Mouse (Mus musculus) hindbrain, embryonic 13.5 days (tissue): ENCODE measurements around the gene Zc3h7a. TPM values are rescaled to one million over a fixed set of nuclear protein-coding genes. Genes with fewer than 3 reads are reported as not detected.

Source experiments
- ATAC-seq: fragments of 200-750 bp; cut with Nextera tagmentation; 2 replicates; pipeline ENCODE4 v1.8.0; 2017; ENCODE audit warnings: moderate TSS enrichment; ENCODE audit not compliant: low FRiP score
- H3K27ac ChIP-seq: fragments of 300-500 bp; sonication (generic); 2 replicates; pipeline ENCODE4 v1.5.1; 2015; ENCODE audit warnings: inconsistent platforms, mild to moderate bottlenecking, moderate library complexity
- H3K27me3 ChIP-seq: fragments of 300-500 bp; sonication (generic); 2 replicates; pipeline ENCODE4 v1.6.1; 2015; ENCODE audit warnings: mild to moderate bottlenecking, inconsistent platforms
- H3K36me3 ChIP-seq: fragments of 300-500 bp; sonication (generic); 2 replicates; pipeline ENCODE4 v1.6.1; 2015; ENCODE audit warnings: mild to moderate bottlenecking, inconsistent platforms
- H3K4me1 ChIP-seq: fragments of 300-500 bp; sonication (generic); replicated peaks from 2 replicates; pipeline ENCODE4 v1.6.1; 2015; ENCODE audit warnings: inconsistent platforms
- H3K4me2 ChIP-seq: fragments of 300-500 bp; sonication (generic); 2 replicates; pipeline ENCODE4 v1.6.1; 2015; ENCODE audit warnings: inconsistent platforms, mild to moderate bottlenecking, moderate library complexity
- H3K4me3 ChIP-seq: fragments of 300-500 bp; sonication (generic); 2 replicates; pipeline ENCODE4 v1.5.1; 2015; ENCODE audit warnings: mild to moderate bottlenecking, inconsistent platforms
- H3K9ac ChIP-seq: fragments of 300-500 bp; sonication (generic); 2 replicates; pipeline ENCODE4 v1.6.1; 2015; ENCODE audit warnings: mild to moderate bottlenecking, inconsistent platforms
- H3K9me3 ChIP-seq: fragments of 300-500 bp; sonication (generic); 2 replicates; pipeline ENCODE4 v1.6.1; 2016; ENCODE audit warnings: inconsistent platforms
- WGBS: fragments of 180-500 bp; shearing (Covaris S2); methylation state at CpG from one replicate; pipeline ENCODE4 v1.1.7; 2015; 5-methylcytosine and 5-hydroxymethylcytosine counted together
- polyA plus RNA-seq: library from polyadenylated mRNA; unstranded; fragments of >200 nt; fragmentation: Nextera tagmentation; extraction: Ambion mirVana; gene quantifications from 2 replicates; pipeline ENCODE4 v1.2.1, GENCODE M21; 2015

Zc3h7a gene
- polyA plus RNA-seq, 1 experiment from 2014 or later: 77.1 TPM

DNA sequence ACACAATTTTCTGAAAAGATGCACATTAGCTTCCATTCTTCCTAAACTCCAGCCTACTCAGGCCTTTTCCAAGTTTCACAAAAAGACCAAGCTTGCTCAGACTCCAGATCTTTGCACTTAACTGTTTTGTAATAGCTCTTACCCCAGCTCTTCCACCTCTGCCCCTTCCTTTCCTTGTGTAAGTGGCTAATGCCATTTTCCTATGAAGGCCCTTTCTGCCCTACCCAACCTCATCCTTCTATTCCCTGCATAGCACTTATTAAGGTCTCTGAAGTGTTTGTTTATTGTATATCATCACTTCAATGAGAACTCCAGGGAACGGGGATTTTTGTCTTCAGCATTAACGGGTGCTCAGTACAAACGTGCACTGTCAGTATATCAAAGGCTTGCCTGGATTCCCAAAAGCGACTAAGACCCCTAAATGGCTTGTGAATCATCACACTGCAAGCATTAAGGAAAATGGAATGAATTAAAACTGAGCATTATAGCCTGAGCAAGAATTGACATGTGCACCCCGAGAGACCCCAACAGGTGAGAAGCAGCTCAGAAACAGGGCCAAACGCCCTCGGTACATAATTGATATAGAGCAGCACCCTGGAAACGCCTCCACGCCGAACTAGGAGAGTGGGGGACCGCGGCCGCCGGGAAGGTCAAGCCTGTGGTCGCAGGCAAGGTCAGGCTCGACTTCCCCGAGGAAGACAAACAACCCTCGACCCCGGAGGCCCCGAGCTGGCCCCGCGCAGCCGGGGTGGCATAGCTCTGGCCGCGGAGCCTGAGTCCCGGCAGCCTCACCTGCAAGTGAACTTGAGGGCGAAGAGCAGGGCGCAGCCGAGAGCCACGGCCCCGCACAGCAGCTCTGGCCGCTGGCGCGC, 42.5 kb downstream of the Zc3h7a start:
- no peak; the same call in 1 of the 2 replicates for ATAC-seq

DNA sequence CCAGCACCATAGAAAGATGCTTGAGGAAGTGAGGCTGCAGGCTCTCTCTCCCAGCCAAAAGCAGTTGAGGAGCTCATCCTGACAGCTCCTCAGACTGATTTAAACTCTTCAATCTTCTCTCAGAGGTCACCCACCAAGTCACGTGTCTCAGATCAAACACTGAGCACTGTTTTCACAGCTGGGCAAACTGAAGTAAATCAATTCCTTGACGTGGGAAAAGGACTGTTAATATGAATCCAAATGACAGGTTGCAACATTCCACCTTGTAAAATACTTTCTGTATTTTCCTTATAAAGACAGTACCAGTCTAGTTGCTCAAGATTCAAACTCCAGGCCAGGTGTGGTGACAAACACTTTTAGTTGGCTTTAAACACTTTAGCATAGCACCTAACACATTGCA, 43.4 kb downstream of the Zc3h7a start:
- Histone ChIP-seq H3K4me2 (peak overlapping the region; percentile 65), H3K4me3 (peak overlapping the region; percentile 98), H3K27ac (no peak overlapping the region), H3K36me3 (peaks cover 18% of the 10 kb centered on the region), H3K9ac (peak overlapping the region; percentile 96), H3K9me3 (no peaks in the 10 kb centered on the region), H3K4me1 (peaks cover 35% of the 10 kb centered on the region), H3K27me3 (no peaks in the 10 kb centered on the region)
- WGBS: 21% methylated on average over 2 of the region's 2 CpGs
- no peak for ATAC-seq

More for the DNA sequence above, 42.5 kb downstream of the Zc3h7a start:
- Histone ChIP-seq H3K9ac (peak overlapping the region; percentile 96), H3K4me1 (peaks cover 35% of the 10 kb centered on the region), H3K27ac (peak overlapping the region; percentile 92), H3K4me2 (peak overlapping the region; percentile 65), H3K4me3 (peak overlapping the region; percentile 98), H3K27me3 (no peaks in the 10 kb centered on the region), H3K9me3 (no peaks in the 10 kb centered on the region), H3K36me3 (peaks cover 17% of the 10 kb centered on the region)
- under 1% methylated on average over 31 of the region's 34 CpGs for WGBS

DNA sequence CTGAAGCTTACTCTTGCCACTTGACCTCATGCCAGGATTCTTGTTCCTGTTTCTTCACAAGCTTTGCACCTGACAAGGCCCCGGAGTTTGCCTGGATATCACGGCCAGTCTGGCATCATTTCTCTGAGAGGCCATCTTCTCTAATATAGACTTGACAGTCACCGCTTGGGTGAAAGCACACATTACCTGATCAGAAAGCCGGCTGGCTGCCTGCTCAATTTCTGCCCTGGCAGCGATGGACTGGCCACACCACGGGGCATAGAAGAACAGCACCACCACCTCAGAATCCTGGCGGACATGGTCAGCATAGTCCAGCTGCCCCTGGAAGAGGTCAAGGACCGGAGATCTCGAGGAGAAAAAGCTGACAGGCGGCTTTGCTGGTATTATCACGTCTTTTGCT, 47.9 kb downstream of the Zc3h7a start:
- ATAC-seq: no peak
- Histone ChIP-seq H3K27ac (no peak overlapping the region), H3K4me1 (peaks cover 24% of the 10 kb centered on the region), H3K9me3 (no peaks in the 10 kb centered on the region), H3K27me3 (no peaks in the 10 kb centered on the region), H3K4me2 (no peak overlapping the region), H3K9ac (no peak overlapping the region), H3K4me3 (no peak overlapping the region), H3K36me3 (peaks cover 32% of the 10 kb centered on the region)
- WGBS: 91% methylated on average over 11 of the region's 11 CpGs

DNA sequence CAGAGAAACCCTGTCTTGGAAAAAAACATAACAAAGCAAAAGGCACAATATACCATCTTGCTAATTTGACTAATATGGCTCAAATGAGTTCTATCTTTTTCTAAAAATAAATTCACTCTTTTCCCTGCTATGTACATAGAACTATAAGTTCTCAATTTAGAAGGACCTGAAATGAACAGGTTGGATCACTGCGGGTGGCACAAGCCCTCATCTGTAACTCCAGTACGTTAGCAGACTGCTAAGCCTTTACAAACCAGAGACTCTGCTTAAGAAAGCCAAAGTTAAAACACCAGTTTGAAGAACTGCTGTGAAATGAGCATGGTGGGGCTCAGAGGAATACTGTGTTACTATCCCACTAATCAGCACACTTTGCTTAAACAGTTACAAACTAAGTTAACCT, 50.8 kb downstream of the Zc3h7a start:
- H3K27me3 ChIP-seq: no peaks in the 10 kb centered on the region
- no peak overlapping the region for H3K9ac ChIP-seq
- peaks cover 50% of the 10 kb centered on the region for H3K36me3 ChIP-seq
- no peak overlapping the region for H3K27ac ChIP-seq
- 99% methylated on average over 2 of the region's 2 CpGs for WGBS
- H3K4me2 ChIP-seq: no peak overlapping the region
- no peak overlapping the region for H3K4me3 ChIP-seq
- no peaks in the 10 kb centered on the region for H3K9me3 ChIP-seq
- H3K4me1 ChIP-seq: no peaks in the 10 kb centered on the region
- ATAC-seq: no peak

DNA sequence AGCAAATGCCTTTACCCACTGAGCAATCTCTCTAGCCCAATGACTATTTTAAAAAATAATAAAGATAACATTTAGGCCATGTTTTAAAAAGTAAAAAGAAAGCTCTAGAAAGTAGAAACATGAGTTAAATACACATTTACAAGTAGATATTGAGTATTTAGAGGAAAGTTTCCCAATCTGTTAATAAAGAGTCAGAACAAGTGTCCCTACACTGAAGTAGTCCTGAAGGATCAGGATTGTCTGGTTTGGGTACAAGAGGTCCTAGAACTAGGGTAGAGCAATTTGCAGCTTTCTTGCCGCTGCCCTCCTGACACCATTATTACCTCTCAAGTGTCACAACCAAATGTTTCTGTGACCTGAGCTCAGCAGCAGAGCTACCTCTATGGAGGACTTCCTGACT, 52.1 kb downstream of the Zc3h7a start:
- Histone ChIP-seq H3K36me3 (peaks cover 62% of the 10 kb centered on the region), H3K9me3 (no peaks in the 10 kb centered on the region), H3K4me1 (no peaks in the 10 kb centered on the region), H3K9ac (no peak overlapping the region), H3K27ac (no peak overlapping the region), H3K4me2 (no peak overlapping the region), H3K4me3 (no peak overlapping the region), H3K27me3 (no peaks in the 10 kb centered on the region)
- WGBS: 100% methylated on average over 1 of the region's 1 CpGs
- no peak for ATAC-seq

DNA sequence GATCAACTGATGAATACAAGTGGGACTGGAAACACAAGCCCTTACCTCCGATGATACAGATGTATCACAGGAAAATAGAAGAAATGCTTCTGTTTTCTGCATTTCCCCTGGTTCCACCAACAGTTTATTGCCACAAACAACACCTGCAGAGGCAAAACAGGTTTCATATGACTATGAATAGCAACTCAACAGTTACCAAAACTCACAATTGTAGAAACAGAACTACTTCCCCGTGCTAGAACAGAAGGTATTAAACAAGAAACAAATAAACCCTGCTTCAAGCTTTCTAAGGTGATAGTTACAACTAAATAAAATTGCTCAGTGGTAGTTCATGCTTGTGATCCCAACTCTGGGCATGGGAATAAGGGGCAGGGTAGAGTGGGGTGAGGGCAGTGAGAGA, 53.6 kb downstream of the Zc3h7a start:
- H3K9me3 ChIP-seq: no peaks in the 10 kb centered on the region
- WGBS: 95% methylated on average over 2 of the region's 2 CpGs
- H3K27me3 ChIP-seq: no peaks in the 10 kb centered on the region
- H3K4me3 ChIP-seq: no peak overlapping the region
- H3K9ac ChIP-seq: no peak overlapping the region
- no peak overlapping the region for H3K27ac ChIP-seq
- H3K4me2 ChIP-seq: no peak overlapping the region
- no peaks in the 10 kb centered on the region for H3K4me1 ChIP-seq
- no peak for ATAC-seq
- H3K36me3 ChIP-seq: peaks cover 63% of the 10 kb centered on the region

DNA sequence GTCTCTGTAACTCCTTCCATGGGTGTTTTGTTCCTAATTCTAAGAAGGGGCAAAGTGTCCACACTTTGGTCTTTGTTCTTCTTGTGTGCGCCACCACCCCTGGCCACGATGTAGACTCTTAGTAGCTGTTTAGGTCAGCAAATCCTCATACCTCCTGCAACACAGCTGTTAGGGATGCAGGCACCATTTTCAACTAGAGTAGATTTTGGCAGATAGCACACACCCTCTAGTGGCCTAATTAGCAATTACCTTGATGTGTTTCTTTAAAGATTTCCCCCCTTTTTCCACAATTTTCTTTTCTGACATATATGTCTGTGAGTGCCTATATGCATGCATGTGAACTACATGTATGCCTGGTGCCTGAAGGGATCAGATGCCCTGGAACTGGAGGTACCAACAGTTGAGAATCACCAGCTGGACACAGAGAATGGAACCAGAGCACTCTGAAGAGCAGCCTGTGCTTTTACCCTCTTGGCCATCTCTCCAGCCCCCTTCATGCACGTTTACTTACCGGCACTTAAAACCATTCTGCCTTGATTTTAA, 66.9 kb downstream of the Zc3h7a start:
- Histone ChIP-seq H3K9ac (no peak overlapping the region), H3K4me1 (no peaks in the 10 kb centered on the region), H3K27me3 (no peaks in the 10 kb centered on the region), H3K27ac (no peak overlapping the region), H3K4me3 (no peak overlapping the region), H3K4me2 (no peak overlapping the region), H3K9me3 (no peaks in the 10 kb centered on the region), H3K36me3 (peaks cover 15% of the 10 kb centered on the region)
- 72% methylated on average over 4 of the region's 4 CpGs for WGBS
- no peak for ATAC-seq

DNA sequence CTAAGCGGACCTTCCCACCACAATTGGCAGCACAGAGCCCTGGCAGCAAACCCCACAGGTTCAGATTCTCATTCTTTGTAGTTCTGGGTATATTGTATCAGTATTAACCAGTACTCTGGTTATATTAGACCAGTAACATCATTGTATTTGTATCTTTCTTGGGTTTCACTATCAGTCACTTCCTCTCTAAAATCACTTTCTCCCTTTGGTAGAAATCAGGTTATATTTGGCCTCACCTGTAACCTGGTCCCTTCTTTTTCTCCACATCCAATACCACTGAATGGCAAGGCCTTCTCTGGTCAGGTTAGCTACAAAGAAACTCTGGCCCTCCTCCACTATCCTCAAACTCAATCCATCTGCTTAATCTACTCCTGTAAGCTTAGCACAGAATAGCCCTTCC, 71.3 kb downstream of the Zc3h7a start:
- Histone ChIP-seq H3K27ac (no peak overlapping the region), H3K4me3 (no peak overlapping the region), H3K4me1 (no peaks in the 10 kb centered on the region), H3K9ac (no peak overlapping the region), H3K36me3 (peaks cover 25% of the 10 kb centered on the region), H3K9me3 (no peaks in the 10 kb centered on the region), H3K27me3 (no peaks in the 10 kb centered on the region), H3K4me2 (no peak overlapping the region)
- 81% methylated on average over 1 of the region's 1 CpGs for WGBS
- ATAC-seq: no peak

DNA sequence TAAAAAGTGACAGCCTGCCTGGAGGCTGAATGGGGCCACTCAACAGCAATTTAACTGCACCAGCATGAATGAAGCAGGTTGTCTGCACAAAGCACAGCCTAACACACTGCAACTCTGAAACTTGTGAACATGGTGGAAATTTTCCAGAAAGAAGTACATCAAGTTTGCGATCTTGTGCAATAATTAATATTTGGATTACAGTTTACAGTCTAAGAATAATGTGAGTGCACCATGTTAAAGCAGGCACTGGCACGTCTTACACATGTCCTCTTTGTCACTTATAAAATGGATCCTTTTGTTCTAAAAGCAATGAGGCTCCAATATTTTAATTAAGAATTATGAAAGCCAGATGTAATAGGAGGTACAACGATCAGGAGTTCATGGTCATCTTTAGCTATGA, 78.9 kb downstream of the Zc3h7a start:
- Histone ChIP-seq H3K4me3 (no peak overlapping the region), H3K4me2 (no peak overlapping the region), H3K9me3 (no peaks in the 10 kb centered on the region), H3K36me3 (peaks cover 17% of the 10 kb centered on the region), H3K4me1 (no peaks in the 10 kb centered on the region), H3K27ac (no peak overlapping the region), H3K27me3 (no peaks in the 10 kb centered on the region), H3K9ac (no peak overlapping the region)
- no peak for ATAC-seq
- 91% methylated on average over 3 of the region's 3 CpGs for WGBS

DNA sequence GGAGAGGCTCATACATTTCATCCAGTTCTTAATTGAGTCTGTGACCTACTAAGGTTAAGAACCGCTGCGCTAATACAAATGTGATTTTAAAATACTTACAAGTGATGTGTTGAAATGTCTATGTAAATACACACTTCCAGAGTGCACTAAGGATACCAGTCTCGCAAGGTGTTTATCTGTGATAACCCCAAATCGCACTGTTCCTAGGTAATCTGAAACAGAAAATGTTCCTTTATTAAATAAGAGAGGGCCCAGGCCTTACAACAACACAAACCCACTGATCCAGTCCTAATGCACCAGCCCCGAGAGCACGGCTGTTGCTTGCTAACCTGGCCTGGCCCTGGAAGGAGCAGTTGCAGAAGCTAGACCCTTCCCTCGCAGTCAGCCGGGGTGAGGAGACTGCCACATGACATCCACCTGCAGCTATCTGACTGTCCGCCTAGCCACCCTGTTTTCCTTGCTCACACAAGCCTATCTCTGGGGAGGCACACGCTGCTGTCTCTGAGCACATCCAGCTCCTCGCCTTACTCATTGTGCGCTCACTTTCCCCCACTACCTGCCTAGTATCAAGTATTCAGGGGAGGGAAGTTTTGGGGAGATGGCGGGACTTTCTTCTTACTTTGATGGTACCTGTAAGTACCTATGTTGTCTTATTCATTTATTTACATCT, 82.3 kb downstream of the Zc3h7a start:
- ATAC-seq: no peak
- Histone ChIP-seq H3K27ac (no peak overlapping the region), H3K36me3 (peaks cover 42% of the 10 kb centered on the region), H3K4me2 (no peak overlapping the region), H3K9ac (no peak overlapping the region), H3K4me1 (no peaks in the 10 kb centered on the region), H3K4me3 (no peak overlapping the region), H3K9me3 (no peaks in the 10 kb centered on the region), H3K27me3 (no peaks in the 10 kb centered on the region)
- WGBS: 90% methylated on average over 13 of the region's 13 CpGs

DNA sequence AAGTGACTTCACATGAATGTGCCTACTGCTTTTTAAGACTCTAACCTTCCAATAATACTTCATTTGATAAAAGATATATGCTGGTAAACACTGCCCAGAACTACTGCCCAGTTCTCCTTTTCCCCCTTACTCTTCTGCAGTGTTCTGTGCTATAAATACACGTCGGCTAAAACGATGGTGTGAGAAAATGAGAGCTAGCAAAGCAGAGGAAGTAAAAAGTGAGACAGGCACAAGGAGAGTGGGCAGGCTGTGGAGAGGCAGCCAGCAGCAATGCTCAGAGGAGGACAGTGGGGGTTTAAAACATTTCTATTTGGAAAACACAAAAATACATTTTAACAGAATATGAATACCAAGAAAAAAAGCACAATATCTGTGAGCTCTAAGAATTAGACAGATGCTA, 83.7 kb downstream of the Zc3h7a start:
- Histone ChIP-seq H3K36me3 (peaks cover 54% of the 10 kb centered on the region), H3K4me3 (no peak overlapping the region), H3K9me3 (no peaks in the 10 kb centered on the region), H3K27ac (no peak overlapping the region), H3K27me3 (no peaks in the 10 kb centered on the region), H3K9ac (no peak overlapping the region), H3K4me2 (no peak overlapping the region), H3K4me1 (peaks cover 9% of the 10 kb centered on the region)
- WGBS: 85% methylated on average over 3 of the region's 3 CpGs
- no peak for ATAC-seq

DNA sequence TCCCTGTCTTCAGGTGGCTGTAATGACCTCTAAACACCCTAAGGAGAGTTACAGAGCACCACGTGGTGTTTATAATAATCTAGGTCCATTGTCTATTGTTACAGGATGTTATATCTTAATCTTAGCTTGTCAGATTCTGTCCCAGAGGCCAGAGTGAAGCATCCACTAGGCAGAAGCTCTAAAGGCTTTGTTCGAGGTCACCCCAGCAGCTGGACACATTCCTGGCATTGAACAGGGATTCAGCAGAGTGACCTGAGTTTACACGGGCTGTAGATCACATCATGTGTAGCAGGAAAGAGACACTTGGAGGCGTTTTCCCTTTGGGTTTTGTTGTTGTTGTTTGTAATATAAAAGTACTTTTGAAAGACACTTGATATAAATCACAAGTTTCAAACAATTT, 84.1 kb downstream of the Zc3h7a start:
- ATAC-seq: no peak
- H3K27me3 ChIP-seq: no peaks in the 10 kb centered on the region
- peaks cover 10% of the 10 kb centered on the region for H3K4me1 ChIP-seq
- no peak overlapping the region for H3K27ac ChIP-seq
- WGBS: 75% methylated on average over 4 of the region's 4 CpGs
- no peak overlapping the region for H3K4me3 ChIP-seq
- H3K36me3 ChIP-seq: peaks cover 59% of the 10 kb centered on the region
- no peaks in the 10 kb centered on the region for H3K9me3 ChIP-seq
- no peak overlapping the region for H3K4me2 ChIP-seq
- H3K9ac ChIP-seq: no peak overlapping the region
